Mouse (Mus musculus) left cerebral cortex, postnatal 25 days (tissue): ENCODE data around the gene Eif4a3. TPM values are rescaled to one million over a fixed set of nuclear protein-coding genes. Genes with fewer than 3 reads are reported as not detected.
A peak's percentile ranks its signal among the peaks of the same experiment; 100 is the strongest.
"Not testable (repeated sequence)": the region's sequence is repeated elsewhere in the genome, so short reads cannot be mapped to it uniquely, and the experiment has no call there.

Experiments used
- DNase-seq, 2 experiments: peaks; one replicate each; pipeline ENCODE4 v3.0.0; 2022; ENCODE audit warnings: low spot score in 2 of 2, mixed read lengths in 1 of 2
- intact Hi-C: fragments of 180-260 bp; cut with DNase I; formaldehyde crosslinking; loops from one replicate; pipeline ENCODE4 v1.15.1; 2025
- total RNA-seq, 2 experiments: library from RNA; stranded (reverse); gene quantifications; 2 replicates each; pipeline ENCODE4 v1.2.3; 2021

The Eif4a3 gene
- total RNA-seq, 2 experiments from 2014 or later = 72.1 to 79.0 TPM

DNA sequence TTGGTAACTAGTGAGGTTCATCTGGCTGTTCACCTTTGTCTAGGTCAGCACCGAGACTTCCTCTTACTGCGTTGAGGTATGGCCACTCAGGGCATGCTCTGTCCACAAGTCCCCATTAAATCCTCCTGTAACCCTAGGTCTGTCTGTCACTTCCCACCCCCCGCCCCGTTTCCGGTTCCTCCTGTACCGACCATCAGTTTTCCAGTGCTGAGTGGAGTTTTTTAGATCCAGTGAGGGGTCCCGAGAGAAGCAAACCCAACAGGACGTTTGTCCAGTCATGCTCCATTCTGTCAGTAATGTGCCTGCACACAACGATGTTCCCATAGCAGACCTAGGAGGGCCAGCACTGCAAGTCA is 41.7 kb downstream of the Eif4a3 start:
- intact Hi-C loops = no loop called here
- DNase-seq = no peak

- intact Hi-C loops, DNase-seq: not testable (repeated sequence)
Observed at GRCm38 (mm10) chr11:119256557-119256956, 43.3 kb downstream of the Eif4a3 start.

GRCm38 (mm10) chr11:119252854-119253541 is 46.9 kb downstream of the Eif4a3 start:
- DNase-seq = no peak
- intact Hi-C loops = no loop called here

DNA sequence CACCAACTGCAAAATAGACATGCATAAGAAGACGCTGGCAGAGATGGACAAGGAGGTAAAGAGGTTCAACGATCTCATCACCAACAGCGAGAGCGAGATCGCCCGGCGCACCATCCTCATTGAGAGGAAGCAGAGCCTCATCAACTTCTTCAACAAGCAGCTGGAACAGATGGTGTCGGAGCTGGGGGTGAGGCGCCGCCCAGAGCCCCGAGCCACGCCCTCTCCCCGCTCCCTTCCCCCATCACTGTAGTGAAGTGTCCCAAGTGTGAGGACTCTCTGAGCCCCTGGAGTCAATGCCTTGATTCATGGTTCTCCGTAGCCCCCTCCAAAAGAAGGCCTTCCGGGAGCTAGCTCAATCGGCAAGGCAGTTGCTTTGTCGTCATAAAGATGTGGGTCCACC is 48.9 kb downstream of the Eif4a3 start:
- intact Hi-C loops = no loop called here
- no peak for DNase-seq

- peak; percentile 34 to 47 for DNase-seq
- intact Hi-C loops = loop anchor here (2.0 kb wide), 1 partner anchor 42 kb away; no protein-coding TSS in a partner anchor
Observed at GRCm38 (mm10) chr11:119249011-119249410, 50.9 kb downstream of the Eif4a3 start.

GRCm38 (mm10) chr11:119245543-119245942 is 54.3 kb downstream of the Eif4a3 start:
- DNase-seq, intact Hi-C loops: not testable (repeated sequence)

DNA sequence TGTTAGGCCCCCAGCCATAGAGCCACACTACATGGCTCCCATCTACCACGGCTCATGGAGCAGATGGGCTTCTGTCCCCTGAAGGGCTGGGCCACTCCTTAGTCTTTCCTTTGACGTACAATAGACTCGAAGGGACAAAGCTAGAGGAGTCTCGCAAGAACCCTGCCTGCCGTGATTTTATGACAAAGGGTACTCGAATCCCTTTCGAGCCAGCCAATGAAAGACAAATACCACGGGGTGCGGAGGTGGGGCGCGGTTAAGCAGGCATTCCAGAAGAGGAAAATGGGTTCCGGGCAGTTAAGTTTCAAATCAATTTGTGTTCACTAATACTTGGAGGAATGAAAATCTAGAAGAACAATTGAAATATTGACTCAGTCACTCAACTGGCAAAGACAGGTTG is 60.4 kb downstream of the Eif4a3 start:
- no peak for DNase-seq

More for the DNA sequence above, 60.4 kb downstream of the Eif4a3 start:
- intact Hi-C loops = no loop called here

Other genes starting within 250 kb of the Eif4a3 start
- gene Cbx4, start 213.9 kb downstream of the Eif4a3 start, total RNA-seq = 10 to 100 TPM; 59.5 to 66.2 TPM
- gene Tbc1d16, start 71.6 kb downstream of the Eif4a3 start, total RNA-seq = 10 to 100 TPM; 32.1 to 40.9 TPM
- 1 to 10 TPM in 1 of 2 experiments, under 1 TPM in 1; 0.98 to 1.4 TPM for gene Ccdc40, start 71.5 kb downstream of the Eif4a3 start, total RNA-seq
- 100 to 1,000 TPM; 232 to 233 TPM for gene Gaa, start 32.2 kb downstream of the Eif4a3 start, total RNA-seq
- gene Card14, start 7.7 kb upstream of the Eif4a3 start, total RNA-seq = under 1 TPM; 0.14 to 0.18 TPM
- 1 to 10 TPM; 3.9 to 4.4 TPM for gene Sgsh, start 55.4 kb upstream of the Eif4a3 start, total RNA-seq
- 1 to 10 TPM; 4.5 TPM for gene Slc26a11, start 55.5 kb upstream of the Eif4a3 start, total RNA-seq
- 1 to 10 TPM; 2.2 to 2.6 TPM for gene Rnf213, start 93.0 kb upstream of the Eif4a3 start, total RNA-seq
- 10 to 100 TPM; 21.9 to 31.1 TPM for gene Endov, start 191.3 kb upstream of the Eif4a3 start, total RNA-seq
- 100 to 1,000 TPM; 182 to 222 TPM for gene Nptx1, start 247.7 kb upstream of the Eif4a3 start, total RNA-seq